Mouse (Mus musculus) G1E (cell line): Measurements from ENCODE around the gene Erc2. TPM values are rescaled to one million over a fixed set of nuclear protein-coding genes. Genes with fewer than 3 reads are reported as not detected.

Experiments used
- ATAC-seq: 2 replicates; pipeline ENCODE4 v1.8.0; 2016; ENCODE audit warnings: mild to moderate bottlenecking; ENCODE audit not compliant: insufficient number of reproducible peaks, poor library complexity, low FRiP score, severe bottlenecking; ENCODE audit errors: extremely low read depth
- DNase-seq: peaks from one replicate; pipeline ENCODE4 v3.0.0; 2012; ENCODE audit warnings: low spot score
- H3K27me3 ChIP-seq: 2 replicates; pipeline ENCODE4 v1.6.1; 2012; ENCODE audit warnings: mild to moderate bottlenecking, low read length, inconsistent platforms; ENCODE audit not compliant: insufficient read depth
- H3K36me3 ChIP-seq: replicated peaks from 2 replicates; pipeline ENCODE3; 2012; ENCODE audit warnings: mild to moderate bottlenecking, inconsistent platforms
- H3K4me1 ChIP-seq: 2 replicates; pipeline ENCODE4 v1.6.1; 2012; ENCODE audit warnings: low read depth, low read length, inconsistent platforms, mixed read lengths; ENCODE audit not compliant: insufficient read depth
- H3K4me3 ChIP-seq: 2 replicates; pipeline ENCODE4 v1.5.1; 2012; ENCODE audit warnings: low read depth, mild to moderate bottlenecking, inconsistent platforms, low read length, moderate library complexity, mixed read lengths
- H3K9me3 ChIP-seq: replicated peaks from 2 replicates; pipeline ENCODE4 v1.6.1; 2012; ENCODE audit warnings: inconsistent platforms
- CTCF ChIP-seq: IDR thresholded peaks from 2 replicates; pipeline ENCODE4 v1.5.1; 2012; ENCODE audit warnings: low read depth, low read length, inconsistent platforms, mixed read lengths
- GATA1 ChIP-seq: IDR thresholded peaks from 2 replicates; pipeline ENCODE4 v1.6.1; 2012; ENCODE audit warnings: borderline replicate concordance, low read length, inconsistent platforms, mixed read lengths
- GATA2 ChIP-seq: IDR thresholded peaks from 2 replicates; pipeline ENCODE4 v1.6.1; 2012; ENCODE audit warnings: low read depth, low read length, inconsistent platforms, borderline replicate concordance
- POLR2AphosphoS5 ChIP-seq: IDR thresholded peaks from 2 replicates; pipeline ENCODE4 v1.6.1; 2012; ENCODE audit warnings: low read depth, low read length, inconsistent platforms; ENCODE audit not compliant: insufficient replicate concordance
- TAL1 ChIP-seq: conservative IDR thresholded peaks from 2 replicates; pipeline ENCODE4 v1.6.1; 2012; ENCODE audit warnings: low read depth, low read length, inconsistent platforms, mixed read lengths
- polyA plus RNA-seq: library from polyadenylated mRNA; stranded (reverse); fragments of >175 nt; gene quantifications from 2 replicates; pipeline ENCODE4 v1.2.3, GENCODE M21; 2012
- total RNA-seq, 2 experiments: library from RNA; stranded (forward) in 1 of 2; stranded (reverse) in 1 of 2; fragments of 200-1000 nt in 1 of 2; fragments of >200 nt in 1 of 2; fragmentation: Nextera tagmentation in 1 of 2; gene quantifications; 2 replicates each; pipeline ENCODE4 v1.2.3; 2014 to 2017

Erc2 gene
- total and polyA plus RNA-seq, 3 experiments: 0.49 TPM; not detected in 2

GRCm38 (mm10) chr14:28399897-28400296 is 777.7 kb downstream of the Erc2 start:
- H3K4me3 ChIP-seq: no peak overlapping the region
- no peaks in the 10 kb centered on the region for H3K36me3 ChIP-seq
- ATAC-seq: no peak
- H3K9me3 ChIP-seq: 0 out of 2 replicates have a peak, but pooled peaks cover 12% of the 10 kb centered on the region
- TF ChIP-seq TAL1: no peak
- DNase-seq: no peak
- H3K27me3 ChIP-seq: no peaks in the 10 kb centered on the region
- no peaks in the 10 kb centered on the region for H3K4me1 ChIP-seq

- H3K27me3 ChIP-seq: no peaks in the 10 kb centered on the region
- no peak for ATAC-seq
- no peaks in the 10 kb centered on the region for H3K4me1 ChIP-seq
- H3K4me3 ChIP-seq: no peak overlapping the region
- DNase-seq: no peak
- TF ChIP-seq TAL1 (no peak), POLR2AphosphoS5 (no peak), GATA2 (no peak), GATA1 (no peak), CTCF (no peak)
- H3K36me3 ChIP-seq: no peaks in the 10 kb centered on the region
- H3K9me3 ChIP-seq: peaks cover 2% of the 10 kb centered on the region; the same call in 1 of the 2 replicates
Observed at GRCm38 (mm10) chr14:28405277-28405840, 783.1 kb downstream of the Erc2 start.

- no peaks in the 10 kb centered on the region for H3K36me3 ChIP-seq
- no peak for TF ChIP-seq CTCF
- peaks cover 25% of the 10 kb centered on the region for H3K9me3 ChIP-seq
- H3K4me3 ChIP-seq: no peak overlapping the region
- H3K4me1 ChIP-seq: no peaks in the 10 kb centered on the region
- no peak for DNase-seq
- no peaks in the 10 kb centered on the region for H3K27me3 ChIP-seq
- no peak for ATAC-seq
Observed at GRCm38 (mm10) chr14:28409390-28409789, 787.2 kb downstream of the Erc2 start.

- no peaks in the 10 kb centered on the region for H3K36me3 ChIP-seq
- H3K9me3 ChIP-seq: peaks cover 30% of the 10 kb centered on the region
- ATAC-seq: no peak
- H3K27me3 ChIP-seq: no peaks in the 10 kb centered on the region
- no peak for TF ChIP-seq GATA1
- no peak for TF ChIP-seq POLR2AphosphoS5
- no peak for TF ChIP-seq TAL1
- no peak for TF ChIP-seq GATA2
- no peak for TF ChIP-seq CTCF
- H3K4me1 ChIP-seq: no peaks in the 10 kb centered on the region
- H3K4me3 ChIP-seq: no peak overlapping the region
- DNase-seq: no peak
Observed at GRCm38 (mm10) chr14:28409796-28410347, 787.6 kb downstream of the Erc2 start.

GRCm38 (mm10) chr14:28410789-28411225 is 788.6 kb downstream of the Erc2 start:
- ATAC-seq (no peak), DNase-seq (no peak)
- Histone ChIP-seq H3K4me1 (no peaks in the 10 kb centered on the region), H3K4me3 (no peak overlapping the region), H3K36me3 (no peaks in the 10 kb centered on the region), H3K9me3 (peaks cover 38% of the 10 kb centered on the region), H3K27me3 (no peaks in the 10 kb centered on the region)
- no peak for TF ChIP-seq GATA2
- TF ChIP-seq TAL1: no peak
- no peak for TF ChIP-seq GATA1
- TF ChIP-seq POLR2AphosphoS5: no peak
- TF ChIP-seq CTCF: no peak

- ATAC-seq (no peak), DNase-seq (no peak)
- Histone ChIP-seq H3K4me1 (no peaks in the 10 kb centered on the region), H3K9me3 (peaks cover 51% of the 10 kb centered on the region), H3K4me3 (no peak overlapping the region), H3K36me3 (no peaks in the 10 kb centered on the region), H3K27me3 (no peaks in the 10 kb centered on the region)
- no peak for TF ChIP-seq CTCF
Observed at GRCm38 (mm10) chr14:28412252-28412995, 790.2 kb downstream of the Erc2 start.

- H3K4me1 ChIP-seq: no peaks in the 10 kb centered on the region
- ATAC-seq (no peak), DNase-seq (no peak)
- H3K27me3 ChIP-seq: no peaks in the 10 kb centered on the region
- no peaks in the 10 kb centered on the region for H3K36me3 ChIP-seq
- TF ChIP-seq POLR2AphosphoS5 (no peak), GATA2 (no peak), GATA1 (no peak), TAL1 (no peak), CTCF (no peak)
- peaks cover 61% of the 10 kb centered on the region for H3K9me3 ChIP-seq
- no peak overlapping the region for H3K4me3 ChIP-seq
Observed at GRCm38 (mm10) chr14:28413516-28413915, 791.3 kb downstream of the Erc2 start.
